Mouse (Mus musculus): Measurements from ENCODE around the gene 4930544D05Rik. TPM values are rescaled to one million over a fixed set of nuclear protein-coding genes. Genes with fewer than 3 reads are reported as not detected.
A peak's percentile ranks its signal among the peaks of the same experiment; 100 is the strongest.

The 4930544D05Rik gene
- total RNA-seq, 2 experiments from 2014 or later = not detected

GRCm38 (mm10) chr11:70638293-70638692 lies 22.6 kb downstream of the 4930544D05Rik start:
- peak; percentile 16; the same call in 1 of the 2 replicates for ATAC-seq (replicated peaks; ENCODE audit: low FRiP score, poor library complexity, severe bottlenecking)

GRCm38 (mm10) chr11:70638714-70639278 lies 23.1 kb downstream of the 4930544D05Rik start, which contains the start of gene Gp1ba:
Gene Gp1ba (plus strand): TSS chr11:70639122.
- peak; percentile 90 for ATAC-seq (replicated peaks; ENCODE audit: low FRiP score, poor library complexity, severe bottlenecking)

GRCm38 (mm10) chr11:70639976-70640375 lies 24.3 kb downstream of the 4930544D05Rik start:
- no peak for ATAC-seq (replicated peaks; ENCODE audit: low FRiP score, poor library complexity, severe bottlenecking)

- ATAC-seq (replicated peaks; ENCODE audit: low FRiP score, poor library complexity, severe bottlenecking) = no peak
These were observed 25.6 kb downstream of the 4930544D05Rik start for GRCm38 (mm10) chr11:70641241-70641640.

- no peak for ATAC-seq (replicated peaks; ENCODE audit: low FRiP score, poor library complexity, severe bottlenecking)
These were observed 27.4 kb downstream of the 4930544D05Rik start for GRCm38 (mm10) chr11:70643051-70643450.

GRCm38 (mm10) chr11:70644564-70645103 lies 29.0 kb downstream of the 4930544D05Rik start:
- no peak for ATAC-seq (replicated peaks; ENCODE audit: low FRiP score, poor library complexity, severe bottlenecking)

- no peak for ATAC-seq (replicated peaks; ENCODE audit: low FRiP score, poor library complexity, severe bottlenecking)
These were observed 30.0 kb downstream of the 4930544D05Rik start for GRCm38 (mm10) chr11:70645461-70646258.

- no peak for ATAC-seq (replicated peaks; ENCODE audit: low FRiP score, poor library complexity, severe bottlenecking)
These were observed 30.6 kb downstream of the 4930544D05Rik start for GRCm38 (mm10) chr11:70646259-70646555.

- peak; percentile 79 for ATAC-seq (replicated peaks; ENCODE audit: low FRiP score, poor library complexity, severe bottlenecking)
These were observed 31.3 kb downstream of the 4930544D05Rik start, which contains the start of the genes Rnf167 and Slc25a11 for GRCm38 (mm10) chr11:70646691-70647650. Gene Rnf167 (plus strand): TSS chr11:70647235. Gene Slc25a11 (minus strand): TSS chr11:70647479.

- peak; percentile 32; the same call in 1 of the 2 replicates for ATAC-seq (replicated peaks; ENCODE audit: low FRiP score, poor library complexity, severe bottlenecking)
These were observed 32.2 kb downstream of the 4930544D05Rik start for GRCm38 (mm10) chr11:70647716-70648420.

- peak; percentile 26 for ATAC-seq (replicated peaks; ENCODE audit: low FRiP score, poor library complexity, severe bottlenecking)
These were observed 32.9 kb downstream of the 4930544D05Rik start for GRCm38 (mm10) chr11:70648512-70648911.

- ATAC-seq (replicated peaks; ENCODE audit: low FRiP score, poor library complexity, severe bottlenecking) = no peak
These were observed 33.6 kb downstream of the 4930544D05Rik start for GRCm38 (mm10) chr11:70649185-70649734.

- no peak for ATAC-seq (replicated peaks; ENCODE audit: low FRiP score, poor library complexity, severe bottlenecking)
These were observed 34.9 kb downstream of the 4930544D05Rik start for GRCm38 (mm10) chr11:70650322-70651175.

GRCm38 (mm10) chr11:70651391-70651790 lies 35.7 kb downstream of the 4930544D05Rik start:
- ATAC-seq (replicated peaks; ENCODE audit: low FRiP score, poor library complexity, severe bottlenecking) = no peak

- ATAC-seq (replicated peaks; ENCODE audit: low FRiP score, poor library complexity, severe bottlenecking) = no peak
These were observed 36.6 kb downstream of the 4930544D05Rik start for GRCm38 (mm10) chr11:70652029-70652883.

GRCm38 (mm10) chr11:70652884-70653344 lies 37.3 kb downstream of the 4930544D05Rik start:
- no peak for ATAC-seq (replicated peaks; ENCODE audit: low FRiP score, poor library complexity, severe bottlenecking)
